Mouse (Mus musculus) activated CD4-positive, CD25-positive, alpha-beta regulatory T cell, adult 4 months (primary cell): ENCODE data around the gene Tle1. TPM values are rescaled to one million over a fixed set of nuclear protein-coding genes. Genes with fewer than 3 reads are reported as not detected.

Experiments
- ATAC-seq: one replicate; pipeline ENCODE4 v1.8.0; 2017
- polyA plus RNA-seq, 2 experiments: library from polyadenylated mRNA; unstranded; fragments of 100-300 nt; shearing (Covaris generic); gene quantifications; one replicate each; pipeline ENCODE4 v1.2.1; 2017

The Tle1 gene
- 1 to 10 TPM in 1 of 2 experiments, under 1 TPM in 1; 0.53 to 1.1 TPM for polyA plus RNA-seq

GRCm38 (mm10) chr4:72200559-72201409 lies at the start of gene Tle1:
TSS of gene Tle1 (minus strand) at chr4:72200919.
- peak; percentile 85 for ATAC-seq

DNA sequence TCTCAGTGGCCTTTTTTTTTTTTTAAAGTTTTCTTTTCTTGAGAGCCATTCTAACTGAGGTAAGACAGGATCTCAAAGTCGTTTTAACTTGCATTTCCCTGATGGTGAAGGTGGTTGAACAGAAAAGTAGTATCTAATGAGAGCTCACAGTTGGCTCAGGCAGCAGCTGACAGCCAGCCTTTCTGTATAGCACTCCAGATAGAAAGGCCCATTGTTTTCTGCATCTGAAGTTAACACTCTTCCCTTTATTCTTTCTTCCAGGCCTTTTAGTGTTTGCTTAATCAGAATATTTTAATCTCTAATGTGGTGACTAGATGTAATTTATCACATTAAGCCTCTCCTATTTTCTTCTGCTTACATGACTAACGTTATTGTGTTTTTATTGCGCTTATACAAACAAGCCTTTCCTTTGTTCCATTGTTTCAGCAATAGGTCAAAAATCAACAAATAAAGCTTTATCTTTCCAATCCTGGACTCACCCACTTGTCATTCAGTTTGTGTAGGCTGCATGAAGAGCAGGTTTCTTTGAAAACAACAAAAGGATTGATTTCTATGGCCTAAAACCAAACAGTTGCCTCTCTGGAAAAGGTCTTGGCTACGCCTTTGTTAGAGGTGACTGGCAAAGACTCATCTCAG lies 33.0 kb upstream of the Tle1 start:
- no peak for ATAC-seq

GRCm38 (mm10) chr4:72232206-72232605 lies 31.5 kb upstream of the Tle1 start:
- ATAC-seq = no peak

DNA sequence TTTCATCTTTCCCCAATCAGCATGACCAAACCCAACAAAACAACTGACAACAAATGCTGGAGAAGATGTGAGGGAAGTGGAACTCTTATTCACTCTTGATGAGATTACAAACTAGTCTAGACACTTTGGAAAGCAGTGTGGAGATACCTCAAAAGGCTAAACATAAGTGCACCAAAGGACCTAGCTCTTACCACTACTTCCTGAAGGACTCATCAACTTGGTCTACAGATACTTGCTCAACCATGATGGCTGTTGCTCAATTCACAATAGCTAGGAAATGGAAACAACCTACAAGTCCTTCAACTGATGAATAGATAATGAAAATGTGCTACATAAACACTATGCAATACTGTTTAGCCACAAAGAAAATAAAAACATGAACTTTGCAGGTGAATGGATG lies 30.1 kb upstream of the Tle1 start:
- no peak for ATAC-seq

DNA sequence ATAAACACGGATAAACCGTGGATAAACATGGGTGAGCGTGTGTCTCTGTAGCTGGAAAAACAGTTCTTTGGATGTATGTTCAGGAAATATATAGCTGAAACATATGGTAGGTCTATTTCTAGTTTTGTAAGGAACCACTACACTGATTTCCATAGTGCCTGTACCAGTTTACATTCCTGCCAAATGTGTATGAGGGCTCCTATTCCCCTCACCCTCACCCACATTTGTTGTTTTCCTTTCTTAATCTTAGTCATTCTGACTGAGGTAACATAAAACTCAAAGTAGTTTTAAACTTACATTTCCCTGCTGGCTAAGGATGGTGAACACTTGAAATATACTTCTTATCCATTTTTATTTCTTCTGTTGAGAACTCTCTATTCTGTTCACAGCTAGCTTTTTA lies 20.9 kb upstream of the Tle1 start:
- no peak for ATAC-seq

GRCm38 (mm10) chr4:72204420-72205045 lies 3.8 kb upstream of the Tle1 start:
- ATAC-seq = no peak

DNA sequence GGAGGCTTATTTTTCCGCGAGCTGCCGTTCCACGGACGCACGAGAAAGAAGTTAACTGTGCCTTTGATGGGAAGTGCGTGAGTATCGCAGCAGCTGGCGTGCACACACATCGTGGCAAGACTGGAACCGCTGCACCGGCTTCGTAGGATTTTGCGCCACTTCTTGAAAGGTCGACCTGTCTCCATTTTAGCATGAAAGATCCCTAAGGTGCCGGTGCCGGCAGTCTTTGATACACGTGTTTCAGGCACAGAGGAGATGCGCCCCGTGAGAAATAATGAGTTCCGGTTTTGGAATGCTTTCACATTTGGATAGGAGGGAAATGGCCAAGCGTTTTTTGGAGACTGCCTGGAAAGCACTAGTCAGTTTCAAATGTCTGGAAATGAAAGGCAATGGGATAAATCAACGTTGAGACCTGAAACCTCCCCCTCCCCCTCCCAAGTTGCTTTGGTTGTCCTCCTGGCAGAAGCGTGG lies 837 bp upstream of the Tle1 start:
- ATAC-seq = no peak

DNA sequence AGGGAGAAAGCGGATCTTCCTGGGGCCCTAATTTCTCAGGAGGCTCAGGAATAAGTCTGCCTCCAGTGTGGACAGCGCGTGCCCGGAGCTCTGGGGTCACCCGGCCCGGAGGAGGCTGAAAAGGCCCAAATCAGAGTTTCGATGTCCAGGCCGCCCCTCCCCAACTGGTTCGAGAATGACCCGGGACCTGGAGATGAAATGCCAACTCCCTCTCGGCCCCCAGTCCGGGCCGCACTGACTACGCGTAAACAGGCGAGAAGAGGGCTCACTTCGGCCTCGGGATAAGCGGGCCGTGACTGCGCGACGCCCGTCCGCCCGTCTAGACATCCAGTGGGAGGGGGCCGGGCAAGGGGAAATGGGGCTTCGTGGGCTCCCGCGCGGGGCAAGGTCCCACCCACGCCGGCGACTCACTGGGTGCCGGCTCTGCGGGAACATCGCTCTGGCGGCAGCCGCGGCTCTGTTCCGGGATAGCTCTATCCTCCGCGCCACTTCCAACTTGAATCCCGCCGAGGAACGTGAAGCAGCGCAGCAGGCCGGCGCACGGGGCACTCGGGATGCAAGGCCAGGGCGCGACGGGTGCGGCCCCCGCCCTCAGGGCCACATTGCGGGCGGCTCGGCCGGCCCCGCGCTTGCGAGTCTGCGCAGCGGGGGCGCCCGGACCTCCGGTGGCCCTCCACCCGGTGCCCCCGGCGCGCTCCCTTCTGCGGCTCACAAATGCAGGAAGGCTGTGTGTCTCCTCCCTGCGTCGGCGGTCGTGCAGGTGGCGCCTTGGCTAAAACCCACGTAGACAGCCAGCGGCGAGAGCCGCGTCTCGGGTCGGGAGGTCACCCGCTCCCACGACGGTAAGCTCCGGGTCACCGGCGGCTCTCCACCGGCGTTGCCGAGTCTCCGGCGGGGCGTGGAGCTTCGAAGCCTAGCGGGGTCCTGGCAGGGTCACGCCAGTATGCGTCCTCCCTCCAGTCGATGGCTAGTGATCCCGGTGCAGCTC lies 854 bp downstream of the Tle1 start:
- no peak for ATAC-seq

DNA sequence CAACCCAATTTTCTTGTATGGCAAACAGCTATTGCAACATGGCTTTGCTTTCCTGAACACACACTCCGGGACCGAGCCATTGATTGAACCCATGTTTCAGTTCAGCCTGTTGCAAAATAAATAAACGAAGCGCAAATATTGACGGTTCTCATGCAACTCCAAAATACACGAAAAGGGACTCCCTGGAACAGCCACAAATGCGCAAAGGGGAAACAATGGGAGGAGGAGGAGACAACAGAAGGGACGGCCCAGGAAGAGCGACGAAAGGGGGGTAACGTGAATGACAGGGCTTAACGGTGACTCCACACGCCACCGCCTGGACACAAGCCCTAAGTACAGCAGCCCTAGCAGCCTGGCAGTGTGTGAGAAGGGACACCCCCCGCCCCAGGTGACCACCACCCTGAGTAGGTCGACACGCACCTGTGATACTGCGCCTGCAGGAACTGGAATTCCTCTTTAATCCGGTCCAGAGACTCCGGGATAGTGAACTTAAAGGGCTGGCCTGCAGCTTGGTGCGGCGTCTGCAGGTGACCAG lies 1.8 kb downstream of the Tle1 start:
- ATAC-seq = peak; percentile 22

- ATAC-seq = no peak
Observed at GRCm38 (mm10) chr4:72197888-72198605, 2.7 kb downstream of the Tle1 start.

DNA sequence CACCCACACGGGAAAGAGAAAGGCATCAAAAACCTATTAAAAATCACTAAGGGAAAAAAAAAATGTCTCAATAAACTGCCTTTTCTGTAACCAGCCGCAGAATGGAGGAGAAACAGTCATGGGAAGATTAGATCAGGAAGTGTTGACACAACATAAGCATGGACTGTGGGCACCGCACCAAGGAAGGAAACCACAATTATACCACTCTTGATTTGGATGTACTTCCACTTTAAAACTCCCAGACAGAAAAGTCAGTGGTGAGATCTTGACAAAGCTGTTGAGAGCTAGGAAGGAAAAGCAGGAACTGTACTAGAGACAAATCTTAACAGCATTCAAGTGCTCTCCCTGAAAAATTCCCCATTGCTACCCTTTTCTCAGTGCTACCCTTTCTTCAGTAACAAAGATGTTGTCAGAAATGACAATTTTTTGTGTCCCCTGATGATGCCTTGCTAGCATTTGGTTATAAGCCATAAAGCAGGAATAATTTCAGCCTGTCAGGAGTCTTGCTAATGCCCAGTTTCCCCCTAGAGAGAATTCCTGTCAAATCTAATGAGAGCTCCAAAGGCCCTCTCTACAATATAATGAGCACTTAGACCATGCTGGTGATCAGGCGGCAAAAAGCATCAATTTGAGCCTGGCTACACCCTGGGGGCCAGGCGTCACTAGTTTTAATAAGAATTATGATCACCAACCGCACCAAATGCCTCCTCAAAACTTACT lies 5.4 kb downstream of the Tle1 start:
- no peak for ATAC-seq

GRCm38 (mm10) chr4:72193276-72193675 lies 7.4 kb downstream of the Tle1 start:
- ATAC-seq = no peak

GRCm38 (mm10) chr4:72184476-72184875 lies 16.2 kb downstream of the Tle1 start:
- ATAC-seq = no peak

DNA sequence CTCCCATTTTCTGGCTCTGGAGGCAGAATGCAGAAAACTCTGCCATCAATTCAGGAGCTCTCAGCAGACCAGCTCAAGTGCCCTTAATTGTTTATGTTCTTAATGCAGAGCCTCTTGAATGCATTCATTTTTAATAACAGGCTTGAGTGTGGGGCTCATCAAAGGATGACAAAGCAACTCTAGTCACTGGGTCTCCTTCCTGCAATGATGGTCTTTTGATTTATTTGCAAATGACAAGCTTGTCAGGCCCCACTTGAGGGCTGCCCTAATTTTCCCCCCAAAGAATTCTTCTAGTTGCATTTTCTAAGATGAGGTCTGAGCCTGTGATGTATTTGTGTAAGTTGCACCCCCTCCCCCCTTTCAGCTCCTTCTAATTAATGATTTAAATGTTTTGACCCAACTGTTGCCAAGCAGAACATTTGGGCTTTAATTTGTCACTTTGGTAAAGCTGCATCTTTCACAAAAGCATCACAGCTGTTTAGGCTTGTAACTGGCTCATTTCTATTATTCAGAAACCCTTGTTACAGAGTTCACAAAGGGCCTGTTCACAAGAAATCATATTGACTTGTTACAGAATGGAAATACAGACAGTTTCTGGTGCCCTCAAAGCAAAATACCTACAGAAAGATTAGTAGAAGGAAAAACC lies 18.3 kb downstream of the Tle1 start:
- no peak for ATAC-seq

DNA sequence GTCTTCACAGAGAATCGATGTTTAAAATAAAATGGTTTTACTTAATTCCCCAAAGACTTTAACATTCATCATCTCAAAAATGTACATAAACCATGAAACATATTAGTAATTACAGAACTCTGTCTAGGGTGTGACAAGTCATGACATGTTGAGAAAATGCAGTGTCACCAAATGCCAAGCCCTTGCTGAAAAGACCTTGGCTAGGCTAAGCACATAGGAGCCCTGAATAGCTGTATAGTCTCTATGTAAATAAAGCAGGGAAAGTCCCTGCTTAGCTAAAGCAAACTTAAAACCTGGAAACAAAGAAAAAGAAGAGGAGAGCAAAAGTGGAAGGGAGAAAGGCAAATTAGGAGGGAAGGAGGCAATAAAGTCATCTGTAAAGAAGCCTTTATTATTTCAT lies 24.8 kb downstream of the Tle1 start:
- no peak for ATAC-seq

DNA sequence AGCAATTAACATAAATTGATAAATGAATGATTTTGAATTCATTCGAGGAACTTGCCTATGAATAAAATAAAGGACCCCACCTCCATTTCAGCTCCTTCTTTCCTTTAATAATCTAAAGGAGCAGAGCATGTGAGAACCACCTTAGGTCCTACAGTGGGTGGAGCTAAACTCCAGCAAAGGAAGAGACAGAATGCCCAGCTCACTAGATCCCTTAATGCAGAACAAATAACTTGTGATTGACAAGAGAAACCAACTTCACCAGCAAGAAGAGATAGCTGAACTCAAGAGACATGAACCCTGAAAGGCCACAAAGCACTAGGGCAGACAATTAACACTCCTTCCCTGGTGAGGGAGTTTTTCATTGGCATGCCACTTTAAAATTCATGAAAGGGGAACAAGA lies 32.5 kb downstream of the Tle1 start:
- no peak for ATAC-seq

- no peak for ATAC-seq
Observed at GRCm38 (mm10) chr4:72167761-72168229, 32.9 kb downstream of the Tle1 start.

GRCm38 (mm10) chr4:72167171-72167570 lies 33.5 kb downstream of the Tle1 start:
- no peak for ATAC-seq

GRCm38 (mm10) chr4:72166561-72166960 lies 34.2 kb downstream of the Tle1 start:
- no peak for ATAC-seq

DNA sequence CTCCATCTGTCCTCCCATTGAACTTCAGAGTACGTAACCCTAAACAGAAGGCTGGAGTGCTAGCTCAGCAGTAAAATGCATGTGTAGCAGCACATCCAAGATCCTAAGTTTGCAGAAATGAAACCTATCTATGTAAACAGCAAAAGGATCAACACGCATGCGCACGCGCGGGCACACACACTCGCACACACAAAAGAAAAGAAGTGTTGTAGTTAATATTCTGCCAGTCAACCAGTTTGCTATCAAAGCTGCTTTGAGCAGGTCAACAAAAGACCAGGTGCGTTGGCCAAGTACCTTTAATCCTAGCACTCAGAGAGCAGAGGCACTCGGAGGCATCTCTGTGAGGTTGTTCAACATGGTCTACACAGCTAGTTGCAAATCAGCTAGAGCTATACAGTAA lies 35.0 kb downstream of the Tle1 start:
- ATAC-seq = no peak
